Mouse (Mus musculus) thymus, postnatal 36 days (tissue): ENCODE results near the gene Olfr354.

Experiments
- DNase-seq, 2 experiments: peaks; one replicate each; pipeline ENCODE4 v3.0.0; 2022; ENCODE audit warnings: mixed read lengths in 2 of 2

Olfr354 gene

DNA sequence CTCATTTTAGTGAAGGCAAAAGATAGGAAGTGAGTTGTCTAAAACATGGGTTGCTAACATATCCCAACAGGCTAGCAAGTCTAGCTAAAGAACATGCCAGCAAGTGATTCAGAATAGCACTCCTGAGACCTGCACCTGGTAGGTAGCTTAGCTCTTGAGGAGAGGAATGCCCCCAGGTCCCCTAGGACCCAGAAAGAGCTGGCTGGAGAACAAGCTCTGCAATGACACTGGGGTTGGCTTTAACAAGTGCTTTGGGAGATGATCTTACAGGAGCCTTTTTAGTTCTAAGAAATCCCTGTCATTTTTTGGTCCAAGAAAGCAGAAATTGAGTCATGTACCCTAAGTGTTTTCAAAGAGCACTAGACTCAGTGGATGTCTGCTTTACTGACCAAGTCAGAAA lies at the start of gene Olfr354:
Gene Olfr354 (plus strand): TSS at position 301 of the 400 bp plus-strand sequence.
- DNase-seq: no peak

DNA sequence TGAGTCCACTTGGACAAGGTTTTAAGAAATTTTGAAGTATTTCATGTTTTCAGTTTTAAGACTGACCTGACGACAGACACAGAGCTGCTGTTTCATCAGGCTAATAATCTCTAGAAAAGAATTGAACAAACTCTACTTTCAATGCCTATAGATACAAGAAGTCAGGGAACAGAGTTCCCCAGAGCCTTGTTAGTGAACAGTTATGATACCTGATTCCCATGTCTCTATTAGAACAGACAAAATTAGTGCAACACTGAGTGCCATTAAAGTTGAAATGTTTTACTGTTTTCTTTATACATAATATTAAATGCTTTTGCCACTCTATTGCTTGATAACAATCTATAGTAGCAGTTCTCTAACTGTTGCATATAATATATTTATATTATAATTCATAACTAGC lies 42.9 kb upstream of the Olfr354 start, which contains the start of gene Olfr351:
Gene Olfr351 (minus strand): TSS at position 101 of the 400 bp plus-strand sequence.
- no peak for DNase-seq

DNA sequence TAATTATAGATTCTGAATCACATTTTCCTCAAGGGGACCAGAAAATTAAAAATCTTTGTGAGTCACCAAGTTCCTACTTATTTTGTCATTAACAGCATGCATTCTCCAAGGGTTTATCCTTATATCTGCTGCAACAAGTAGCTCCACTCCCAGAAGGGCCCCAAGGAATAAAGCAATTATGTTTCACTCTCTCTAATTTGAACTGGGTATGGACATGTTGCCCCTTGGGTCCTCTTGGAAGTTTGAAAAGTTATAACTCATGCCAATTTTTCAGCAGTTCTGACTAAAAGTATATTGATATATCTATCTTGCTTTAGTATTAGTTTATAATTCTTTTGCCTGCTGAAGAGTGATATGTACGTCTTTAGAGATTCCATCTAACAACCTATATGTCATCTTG lies 37.3 kb upstream of the Olfr354 start, which contains the start of gene Olfr352:
Gene Olfr352 (plus strand): TSS at position 301 of the 400 bp plus-strand sequence.
- DNase-seq: no peak

DNA sequence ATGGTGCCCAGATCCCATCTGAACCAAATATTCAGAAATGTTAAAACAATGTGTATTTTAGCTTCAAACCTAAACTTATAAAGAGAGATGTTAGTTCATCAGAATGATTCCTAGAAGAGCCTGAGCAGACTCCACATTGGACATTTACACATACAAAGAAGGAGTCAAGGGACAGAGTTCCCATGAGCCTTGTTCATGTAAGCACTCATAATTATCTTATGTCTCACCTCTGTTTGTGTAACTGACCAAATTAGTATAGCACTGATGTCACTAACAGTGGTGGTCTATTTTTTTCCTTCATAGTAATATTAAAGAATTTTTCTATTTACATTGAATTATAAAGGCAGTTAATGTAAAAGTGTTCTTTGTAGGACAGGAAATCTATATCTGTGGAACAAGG lies 12.6 kb upstream of the Olfr354 start, which contains the start of gene Olfr353:
Gene Olfr353 (minus strand): TSS at position 101 of the 400 bp plus-strand sequence.
- no peak for DNase-seq

DNA sequence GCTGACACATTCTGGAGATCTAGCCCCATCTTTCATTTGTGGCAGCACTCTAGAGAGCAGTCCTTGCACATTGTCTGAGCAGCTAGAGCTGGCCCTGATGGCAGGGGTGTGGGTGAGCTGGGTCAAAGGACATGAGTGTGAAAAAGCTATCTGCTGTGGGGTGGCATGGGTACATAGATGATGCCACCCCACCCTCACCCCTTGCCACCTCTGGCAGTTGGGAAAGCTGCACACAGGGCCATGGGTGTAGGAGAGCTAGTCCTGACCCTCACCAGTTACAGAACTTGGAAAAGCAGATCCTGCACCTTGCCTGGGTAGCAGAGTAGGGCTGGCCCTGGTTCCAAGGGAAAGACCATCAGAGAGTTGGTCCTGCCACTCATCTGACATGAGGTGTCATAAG lies 8.4 kb upstream of the Olfr354 start:
- DNase-seq: no peak

DNA sequence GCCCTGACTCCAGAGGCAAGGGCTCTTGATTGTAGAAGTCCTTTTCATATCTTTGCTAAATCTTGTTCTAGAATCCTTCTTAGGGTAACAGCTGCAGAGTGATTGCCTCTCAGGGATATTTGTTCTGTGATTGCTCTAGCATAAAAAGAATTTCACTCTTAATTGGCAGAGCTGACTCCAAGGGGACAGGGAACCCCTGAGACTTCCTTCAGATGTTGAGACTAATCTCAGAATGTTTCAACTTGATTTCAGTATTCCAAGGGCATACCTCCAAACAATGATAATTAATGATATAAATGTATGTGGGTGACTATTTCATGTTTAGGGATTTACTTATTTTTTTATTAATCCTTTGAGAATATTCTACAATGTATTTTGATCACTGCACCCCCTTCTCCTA lies 23.3 kb downstream of the Olfr354 start, which contains the start of gene Olfr355:
Gene Olfr355 (minus strand): TSS at position 101 of the 400 bp plus-strand sequence.
- no peak for DNase-seq

DNA sequence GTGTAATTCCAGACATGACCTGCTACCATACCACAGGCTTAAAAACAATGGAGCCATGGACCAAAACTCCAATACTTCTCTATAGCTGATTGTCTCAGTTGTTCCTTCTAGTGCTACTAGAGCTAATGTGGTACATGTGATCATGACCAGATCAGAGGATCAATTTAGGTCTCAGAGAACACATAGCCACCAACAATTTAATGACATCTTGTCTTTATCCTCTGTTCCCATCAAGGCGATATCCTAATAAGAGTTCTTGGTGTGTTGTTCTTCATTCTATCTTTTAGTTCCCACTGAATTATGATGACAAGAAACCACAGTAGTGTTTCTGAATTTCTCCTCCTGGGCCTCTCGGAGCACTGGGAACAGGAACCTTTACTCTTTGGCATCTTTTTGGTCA lies 31.3 kb downstream of the Olfr354 start, which contains the start of gene Olfr356:
Gene Olfr356 (plus strand): TSS at position 301 of the 400 bp plus-strand sequence.
- DNase-seq: no peak
